Mouse (Mus musculus) brain, embryonic 18.5 days (tissue): Measurements from ENCODE around the gene Cln6.

Source experiments
- DNase-seq: peaks from one replicate; pipeline ENCODE4 v3.0.0-alpha.2; 2012; ENCODE audit warnings: low read depth, low spot score

The Cln6 gene

GRCm38 (mm10) chr9:62881871-62882270 lies 43.3 kb downstream of the Cln6 start:
- DNase-seq: no peak

DNA sequence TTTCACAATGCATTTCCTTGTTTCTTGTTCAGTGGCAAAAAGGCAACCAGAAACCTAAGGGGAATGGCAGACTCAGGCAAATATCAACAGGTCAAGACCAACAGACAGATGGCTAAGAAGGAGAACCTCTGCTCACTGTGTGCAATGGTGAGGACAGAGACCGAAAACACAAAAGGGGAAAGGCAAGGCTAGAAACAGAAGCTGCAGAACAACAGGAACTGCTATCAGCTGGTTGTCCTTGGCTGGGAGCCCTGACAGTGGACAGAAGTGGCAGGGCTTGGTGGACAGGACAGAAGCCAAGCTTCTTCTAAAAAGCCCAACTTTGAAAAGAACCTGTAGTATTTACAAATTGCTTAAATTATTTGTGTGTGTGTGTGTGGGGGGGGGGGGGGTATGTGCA lies 55.9 kb downstream of the Cln6 start:
- DNase-seq: no peak
